Mouse (Mus musculus) heart, adult 2 months (tissue): ENCODE data around the gene Mphosph9. TPM values are rescaled to one million over a fixed set of nuclear protein-coding genes. Genes with fewer than 3 reads are reported as not detected.
"Not testable (repeated sequence)": the region's sequence is repeated elsewhere in the genome, so short reads cannot be mapped to it uniquely, and the experiment has no call there.

Experiments
- DNase-seq, 2 experiments: peaks; one replicate each; pipeline ENCODE4 v3.0.0; 2021
- H3K27ac ChIP-seq: fragments of 200-600 bp; 2 replicates; pipeline ENCODE4 v1.8.1; 2022
- H3K27me3 ChIP-seq: fragments of 200-500 bp; 2 replicates; pipeline ENCODE4 v1.6.1; 2012; ENCODE audit warnings: mild to moderate bottlenecking, low read length, inconsistent platforms, mixed read lengths; ENCODE audit not compliant: control insufficient read depth, insufficient read depth
- H3K36me3 ChIP-seq: fragments of 200-500 bp; 2 replicates; pipeline ENCODE4 v1.6.1; 2012; ENCODE audit warnings: low read length, inconsistent platforms; ENCODE audit not compliant: control insufficient read depth, insufficient read depth
- H3K4me1 ChIP-seq: fragments of 200-500 bp; 2 replicates; pipeline ENCODE4 v1.6.1; 2011; ENCODE audit warnings: low read length; ENCODE audit not compliant: control insufficient read depth, insufficient read depth
- H3K4me3 ChIP-seq: fragments of 200-600 bp; 2 replicates; pipeline ENCODE4 v1.8.1; 2022
- H3K79me2 ChIP-seq: fragments of 200-500 bp; replicated peaks from 2 replicates; pipeline ENCODE4 v1.6.1; 2012; ENCODE audit warnings: mild to moderate bottlenecking, inconsistent platforms, low read length, moderate library complexity, mixed read lengths; ENCODE audit not compliant: control insufficient read depth, insufficient read depth
- H3K9ac ChIP-seq: fragments of 200-500 bp; 2 replicates; pipeline ENCODE4 v1.6.1; 2012; ENCODE audit warnings: low read depth, mild to moderate bottlenecking, control low read depth, inconsistent platforms, low read length, mixed read lengths
- CTCF ChIP-seq: fragments of 200-600 bp; IDR thresholded peaks from 2 replicates; pipeline ENCODE4 v1.8.1; 2022; ENCODE audit warnings: antibody characterized with exemption, mild to moderate bottlenecking, moderate library complexity
- EP300 ChIP-seq: fragments of 200-500 bp; IDR thresholded peaks from 2 replicates; pipeline ENCODE4 v1.6.1; 2011; ENCODE audit warnings: low read depth, low read length, control low read depth; ENCODE audit not compliant: insufficient read depth
- POLR2A ChIP-seq: fragments of 200-500 bp; IDR thresholded peaks from 2 replicates; pipeline ENCODE4 v1.6.1; 2011; ENCODE audit warnings: mild to moderate bottlenecking, low read depth, low read length, control low read depth; ENCODE audit not compliant: insufficient read depth
- WGBS: fragments of 180-500 bp; shearing (Covaris S2); methylation state at CpG from one replicate; pipeline ENCODE4 v1.1.7; 2018; 5-methylcytosine and 5-hydroxymethylcytosine counted together
- intact Hi-C: fragments of 180-260 bp; cut with DNase I; formaldehyde crosslinking; loops from one replicate; pipeline ENCODE4 v1.15.1; 2025
- polyA plus RNA-seq: library from polyadenylated mRNA; depleted of rRNA; stranded (reverse); fragments of >200 nt; gene quantifications from 2 replicates; pipeline ENCODE4 v1.2.3, GENCODE M21; 2012
- total RNA-seq, 2 experiments: library from RNA; stranded (reverse); gene quantifications; 2 replicates each; pipeline ENCODE4 v1.2.3; 2021

The Mphosph9 gene
- total and polyA plus RNA-seq, 3 experiments, result 2.8 to 5.4 (median 4.4) TPM

GRCm38 (mm10) chr5:124315941-124316340 is 11.8 kb downstream of the Mphosph9 start:
- H3K36me3 ChIP-seq, result no peaks in the 10 kb centered on the region
- H3K27ac ChIP-seq, result no peak overlapping the region
- no peaks in the 10 kb centered on the region for H3K27me3 ChIP-seq
- H3K79me2 ChIP-seq, result no peaks in the 10 kb centered on the region
- DNase-seq, result no peak
- WGBS, result 93% methylated on average over 11 of the region's 11 CpGs
- peaks cover 1% of the 10 kb centered on the region; the same call in 1 of the 2 replicates for H3K4me1 ChIP-seq
- no peak overlapping the region for H3K9ac ChIP-seq
- TF ChIP-seq POLR2A (no peak), CTCF (no peak), EP300 (no peak)
- intact Hi-C loops, result no loop called here
- H3K4me3 ChIP-seq, result no peak overlapping the region

- WGBS, result 96% methylated on average over 9 of the region's 9 CpGs
- H3K27ac ChIP-seq, result no peak overlapping the region
- no peak for DNase-seq
- TF ChIP-seq EP300 (no peak), POLR2A (no peak), CTCF (no peak)
- intact Hi-C loops, result no loop called here
- no peaks in the 10 kb centered on the region for H3K36me3 ChIP-seq
- no peak overlapping the region for H3K9ac ChIP-seq
- H3K4me3 ChIP-seq, result no peak overlapping the region
- H3K27me3 ChIP-seq, result no peaks in the 10 kb centered on the region
- H3K79me2 ChIP-seq, result no peaks in the 10 kb centered on the region
- peaks cover 1% of the 10 kb centered on the region; the same call in 1 of the 2 replicates for H3K4me1 ChIP-seq
These were observed 12.3 kb downstream of the Mphosph9 start for GRCm38 (mm10) chr5:124315498-124315897.

- no peak overlapping the region for H3K4me3 ChIP-seq
- no peaks in the 10 kb centered on the region for H3K27me3 ChIP-seq
- 95% methylated on average over 11 of the region's 11 CpGs for WGBS
- intact Hi-C loops, result no loop called here
- H3K36me3 ChIP-seq, result no peaks in the 10 kb centered on the region
- no peak overlapping the region for H3K9ac ChIP-seq
- no peak for DNase-seq
- no peaks in the 10 kb centered on the region for H3K4me1 ChIP-seq
- no peaks in the 10 kb centered on the region for H3K79me2 ChIP-seq
- TF ChIP-seq CTCF (no peak), POLR2A (no peak), EP300 (no peak)
- no peak overlapping the region for H3K27ac ChIP-seq
These were observed 17.7 kb downstream of the Mphosph9 start for GRCm38 (mm10) chr5:124310091-124310490.

GRCm38 (mm10) chr5:124309155-124309554 is 18.6 kb downstream of the Mphosph9 start:
- Histone ChIP-seq H3K27ac (no peak overlapping the region), H3K36me3 (no peaks in the 10 kb centered on the region), H3K9ac (no peak overlapping the region), H3K4me1 (no peaks in the 10 kb centered on the region), H3K4me3 (no peak overlapping the region), H3K27me3 (no peaks in the 10 kb centered on the region), H3K79me2 (no peaks in the 10 kb centered on the region)
- 79% methylated on average over 10 of the region's 10 CpGs for WGBS
- DNase-seq, result no peak
- TF ChIP-seq POLR2A (no peak), CTCF (no peak), EP300 (no peak)
- intact Hi-C loops, result no loop called here

DNA sequence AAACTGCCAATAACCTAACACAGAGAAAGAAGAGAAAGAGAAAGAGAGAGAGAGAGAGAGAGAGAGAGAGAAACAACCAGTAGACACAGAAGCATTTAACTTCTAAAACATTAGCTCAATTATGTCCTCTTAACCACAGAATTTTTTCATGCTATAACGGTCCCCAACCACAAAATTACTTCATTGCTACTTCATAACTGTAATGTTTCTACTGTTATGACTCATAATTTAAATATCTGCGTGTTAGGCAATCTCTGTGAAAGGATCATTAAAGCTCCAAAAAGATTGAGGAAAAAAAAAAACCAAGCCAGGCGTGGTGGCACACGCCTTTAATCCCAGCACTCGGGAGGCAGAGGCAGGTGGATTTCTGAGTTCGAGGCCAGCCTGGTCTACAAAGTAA is 24.9 kb downstream of the Mphosph9 start:
- H3K27me3 ChIP-seq, intact Hi-C loops, DNase-seq, H3K9ac ChIP-seq, H3K4me1 ChIP-seq, H3K4me3 ChIP-seq, H3K79me2 ChIP-seq, H3K36me3 ChIP-seq, H3K27ac ChIP-seq: not testable (repeated sequence)
- WGBS, result 90% methylated on average over 6 of the region's 6 CpGs

DNA sequence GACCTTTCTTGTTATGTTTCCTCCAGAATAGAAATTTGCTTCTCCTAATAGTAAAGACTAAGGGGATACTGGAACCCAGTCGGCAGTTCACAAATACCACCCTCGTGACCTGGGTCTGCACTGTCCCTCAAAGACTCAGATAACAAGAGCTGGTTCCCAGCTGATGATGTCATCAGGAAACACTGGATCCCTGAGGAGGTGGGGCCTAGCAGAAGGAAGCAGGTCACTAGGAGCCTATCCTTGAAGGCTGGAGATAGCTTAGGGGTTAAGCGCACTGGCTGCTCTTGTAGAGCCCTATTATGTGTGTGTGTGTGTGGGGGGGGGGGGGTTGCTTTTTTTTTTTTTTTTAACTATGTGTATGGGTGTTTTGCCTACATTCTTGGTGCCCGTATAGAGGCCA is 27.6 kb downstream of the Mphosph9 start:
- DNase-seq, result no peak
- intact Hi-C loops, result no loop called here
- H3K36me3 ChIP-seq, result no peaks in the 10 kb centered on the region
- no peaks in the 10 kb centered on the region for H3K4me1 ChIP-seq
- no peaks in the 10 kb centered on the region for H3K27me3 ChIP-seq
- WGBS, result 63% methylated on average over 4 of the region's 4 CpGs
- H3K27ac ChIP-seq, result no peak overlapping the region
- H3K9ac ChIP-seq, result no peak overlapping the region
- no peak for TF ChIP-seq POLR2A
- TF ChIP-seq CTCF, result no peak
- TF ChIP-seq EP300, result no peak
- H3K4me3 ChIP-seq, result no peak overlapping the region
- H3K79me2 ChIP-seq, result no peaks in the 10 kb centered on the region
